Mouse (Mus musculus) spleen, postnatal 4 days (tissue): Measurements from ENCODE around the gene Zfp109.
A peak's percentile ranks its signal among the peaks of the same experiment; 100 is the strongest.
"Not testable (repeated sequence)": the region's sequence is repeated elsewhere in the genome, so short reads cannot be mapped to it uniquely, and the experiment has no call there.

Experiments
- DNase-seq, 2 experiments: peaks; one replicate each; pipeline ENCODE4 v3.0.0; 2022; ENCODE audit warnings: low spot score in 2 of 2

The Zfp109 gene

GRCm38 (mm10) chr7:24237040-24237791, at the start of gene Zfp109:
TSS of gene Zfp109 (minus strand) at chr7:24237560.
- peak; percentile 18 to 65 for DNase-seq

GRCm38 (mm10) chr7:24286916-24287315, 49.6 kb upstream of the Zfp109 start:
- DNase-seq: peak in 1 of 2 experiments; percentile 40

- DNase-seq: peak in 1 of 2 experiments; percentile 45
Observed at GRCm38 (mm10) chr7:24286090-24286489, 48.7 kb upstream of the Zfp109 start.

- no peak for DNase-seq
Observed at GRCm38 (mm10) chr7:24280858-24281145, 43.4 kb upstream of the Zfp109 start.

GRCm38 (mm10) chr7:24280031-24280857, 42.9 kb upstream of the Zfp109 start:
- DNase-seq: no peak

GRCm38 (mm10) chr7:24278771-24279170, 41.4 kb upstream of the Zfp109 start:
- not testable (repeated sequence) for DNase-seq

- DNase-seq: no peak
Observed at GRCm38 (mm10) chr7:24274456-24274855, 37.1 kb upstream of the Zfp109 start.

- DNase-seq: no peak
Observed at GRCm38 (mm10) chr7:24271191-24271590, 33.8 kb upstream of the Zfp109 start.

GRCm38 (mm10) chr7:24270288-24270672, 32.9 kb upstream of the Zfp109 start, which contains the start of gene Zfp93:
TSS of gene Zfp93 (plus strand) at chr7:24270420.
- peak in 1 of 2 experiments; percentile 16 for DNase-seq

- DNase-seq: no peak
Observed at GRCm38 (mm10) chr7:24269667-24270287, 32.4 kb upstream of the Zfp109 start.

GRCm38 (mm10) chr7:24269256-24269655, 31.9 kb upstream of the Zfp109 start:
- DNase-seq: no peak

GRCm38 (mm10) chr7:24268176-24269155, 31.1 kb upstream of the Zfp109 start:
- DNase-seq: no peak

GRCm38 (mm10) chr7:24260000-24260312, 22.6 kb upstream of the Zfp109 start:
- DNase-seq: peak in 1 of 2 experiments; percentile 31

GRCm38 (mm10) chr7:24259306-24259999, 22.1 kb upstream of the Zfp109 start:
- DNase-seq: peak in 1 of 2 experiments; percentile 52

- DNase-seq: peak; percentile 21 to 64
Observed at GRCm38 (mm10) chr7:24254633-24255474, 17.5 kb upstream of the Zfp109 start, which contains the start of gene Zfp108. TSS of gene Zfp108 (plus strand) at chr7:24254794.

GRCm38 (mm10) chr7:24253779-24254615, 16.6 kb upstream of the Zfp109 start:
- DNase-seq: no peak

GRCm38 (mm10) chr7:24211343-24211742, 26.0 kb downstream of the Zfp109 start, which contains the start of gene Zfp111:
TSS of gene Zfp111 (minus strand) at chr7:24211443.
- DNase-seq: no peak

- DNase-seq: no peak
Observed at GRCm38 (mm10) chr7:24210296-24210695, 27.1 kb downstream of the Zfp109 start.
